Comparison of ENCODE assay signal across 13 mouse cellular contexts in the genomic region with DNA sequence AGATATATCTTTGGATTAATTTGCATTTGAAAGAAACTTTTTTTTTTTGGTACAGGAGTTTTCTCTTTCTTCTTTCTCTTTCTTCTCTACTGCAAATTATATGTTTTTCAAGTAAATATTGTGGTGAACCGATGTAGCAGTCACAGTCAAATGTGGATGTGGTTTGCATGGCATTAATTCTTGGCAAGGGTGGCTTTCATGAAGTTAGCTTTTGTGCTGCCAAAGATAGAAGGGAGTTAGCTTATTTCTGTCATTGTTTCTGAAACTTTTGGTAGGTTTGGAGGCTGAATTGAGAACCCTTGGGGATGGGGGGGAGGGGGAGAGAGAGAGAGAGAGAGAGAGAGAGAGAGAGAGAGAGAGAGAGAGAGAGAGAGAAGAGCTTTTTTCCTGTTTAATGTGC.
DNase-seq lines count a peak whose midpoint lies in the region; ATAC-seq lines count a peak whose summit lies in the region.
"Had no signal": no experiment of that assay in that cellular context is flagged by ENCODE, and none has a peak within 500 bp of the region (broad histone marks: within the 10 kb centered on the region; RNA-seq: fewer than 3 reads in every experiment).

No protein-coding gene starts in this region.

- H3K4me1 ChIP-seq in kidney, embryonic 15.5 days = peaks cover 23% of the 10 kb centered on the region
- H3K4me1 ChIP-seq in embryonic facial prominence, embryonic 12.5 days = peaks cover 36% of the 10 kb centered on the region
- peaks cover 41% of the 10 kb centered on the region for H3K4me1 ChIP-seq in hindbrain, embryonic 13.5 days (replicated peaks)
- H3K4me1 ChIP-seq in neural tube, embryonic 13.5 days (replicated peaks) = peaks cover 47% of the 10 kb centered on the region
- H3K4me1 ChIP-seq: megakaryocyte, embryonic 14.5 days had no signal

- peak overlapping the region; percentile 45; the same call in 1 of the 2 replicates for H3K4me2 ChIP-seq in kidney, embryonic 15.5 days
- H3K4me2 ChIP-seq in embryonic facial prominence, embryonic 12.5 days (replicated peaks) = peak overlapping the region; percentile 21
- peak overlapping the region; percentile 50; the same call in 1 of the 2 replicates for H3K4me2 ChIP-seq in hindbrain, embryonic 13.5 days
- H3K4me2 ChIP-seq in neural tube, embryonic 13.5 days = peak overlapping the region; percentile 54

- no peak overlapping the region for H3K9ac ChIP-seq in kidney, embryonic 15.5 days
- no peak overlapping the region for H3K9ac ChIP-seq in embryonic facial prominence, embryonic 12.5 days
- H3K9ac ChIP-seq in hindbrain, embryonic 13.5 days = no peak overlapping the region
- H3K9ac ChIP-seq in neural tube, embryonic 13.5 days = peak overlapping the region; percentile 65; the same call in 1 of the 2 replicates
- H3K9ac ChIP-seq: limb, embryonic 12.5 days had no signal

- H3K36me3 ChIP-seq in kidney, embryonic 15.5 days = no peaks in the 10 kb centered on the region
- H3K36me3 ChIP-seq in embryonic facial prominence, embryonic 12.5 days = no peaks in the 10 kb centered on the region
- H3K36me3 ChIP-seq in hindbrain, embryonic 13.5 days = no peaks in the 10 kb centered on the region
- H3K36me3 ChIP-seq in neural tube, embryonic 13.5 days = no peaks in the 10 kb centered on the region
- H3K36me3 ChIP-seq: G1E; limb, embryonic 12.5 days had no signal

- peak overlapping the region; percentile 81; the same call in 1 of the 2 replicates for H3K27ac ChIP-seq in kidney, embryonic 15.5 days
- peak overlapping the region; percentile 52; the same call in 1 of the 2 replicates for H3K27ac ChIP-seq in embryonic facial prominence, embryonic 12.5 days
- peak overlapping the region; percentile 58 for H3K27ac ChIP-seq in hindbrain, embryonic 13.5 days
- H3K27ac ChIP-seq in neural tube, embryonic 13.5 days (replicated peaks) = peak overlapping the region; percentile 86

- H3K4me3 ChIP-seq in kidney, embryonic 15.5 days (replicated peaks) = peak overlapping the region; percentile 19
- H3K4me3 ChIP-seq in embryonic facial prominence, embryonic 12.5 days = 0 out of 2 replicates have a peak overlapping the region, but pooled peaks have one; percentile 0
- peak overlapping the region; percentile 16; the same call in 1 of the 2 replicates for H3K4me3 ChIP-seq in hindbrain, embryonic 13.5 days
- peak overlapping the region; percentile 34 for H3K4me3 ChIP-seq in neural tube, embryonic 13.5 days
- H3K4me3 ChIP-seq: limb, embryonic 12.5 days; megakaryocyte, embryonic 14.5 days had no signal

- H3K9me3 ChIP-seq in kidney, embryonic 15.5 days (replicated peaks) = no peaks in the 10 kb centered on the region
- H3K9me3 ChIP-seq in embryonic facial prominence, embryonic 12.5 days = no peaks in the 10 kb centered on the region
- H3K9me3 ChIP-seq in hindbrain, embryonic 13.5 days = no peaks in the 10 kb centered on the region
- no peaks in the 10 kb centered on the region for H3K9me3 ChIP-seq in neural tube, embryonic 13.5 days
- H3K9me3 ChIP-seq: G1E; limb, embryonic 12.5 days; megakaryocyte, embryonic 14.5 days had no signal

- DNase-seq in kidney, adult 11 months = no peak
- DNase-seq in frontal cortex, postnatal 14 days (ENCODE audit: low spot score in 2 of 2) = no peak
- no peak for DNase-seq in spleen, adult 18-20 months
- DNase-seq in layer of hippocampus, adult 18-20 months (ENCODE audit: low spot score in 2 of 2) = no peak
- DNase-seq: adrenal gland, postnatal 14 days; thymus, postnatal 4 days had no signal

- 53% methylated on average over 1 of the region's 1 CpGs for WGBS in kidney, embryonic 15.5 days
- WGBS in embryonic facial prominence, embryonic 12.5 days = 38% methylated on average over 1 of the region's 1 CpGs
- 16% methylated on average over 1 of the region's 1 CpGs for WGBS in hindbrain, embryonic 13.5 days
- WGBS in neural tube, embryonic 13.5 days = 23% methylated on average over 1 of the region's 1 CpGs

- no peak for ATAC-seq in kidney, embryonic 15.5 days (replicated peaks; ENCODE audit: low FRiP score)
- no peak for ATAC-seq in embryonic facial prominence, embryonic 12.5 days (ENCODE audit: insufficient number of reproducible peaks, insufficient read depth, low FRiP score, low TSS enrichment)
- no peak for ATAC-seq in hindbrain, embryonic 13.5 days (ENCODE audit: low FRiP score)
- no peak for ATAC-seq in neural tube, embryonic 13.5 days (ENCODE audit: low read depth)

- no peaks in the 10 kb centered on the region for H3K27me3 ChIP-seq in kidney, embryonic 15.5 days
- H3K27me3 ChIP-seq in embryonic facial prominence, embryonic 12.5 days = no peaks in the 10 kb centered on the region
- H3K27me3 ChIP-seq in hindbrain, embryonic 13.5 days = no peaks in the 10 kb centered on the region
- no peaks in the 10 kb centered on the region for H3K27me3 ChIP-seq in neural tube, embryonic 13.5 days
- H3K27me3 ChIP-seq: limb, embryonic 12.5 days; megakaryocyte, embryonic 14.5 days had no signal
